Mouse (Mus musculus) MN1 (cell line): ENCODE data around the gene Snx9.
A peak's percentile ranks its signal among the peaks of the same experiment; 100 is the strongest.

Experiments
- DNase-seq: peaks from one replicate; pipeline ENCODE4 v3.0.0-alpha.2; 2016; ENCODE audit warnings: low spot score

Gene Snx9

GRCm38 (mm10) chr17:5843641-5843990 is 2.5 kb downstream of the Snx9 start:
- DNase-seq, result no peak

- DNase-seq, result peak; percentile 34
These were observed 4.2 kb downstream of the Snx9 start for GRCm38 (mm10) chr17:5845376-5845775.

- peak; percentile 14 for DNase-seq
These were observed 5.0 kb downstream of the Snx9 start for GRCm38 (mm10) chr17:5846101-5846500.

- no peak for DNase-seq
These were observed 7.7 kb downstream of the Snx9 start for GRCm38 (mm10) chr17:5848706-5849415.

- peak; percentile 40 for DNase-seq
These were observed 8.3 kb downstream of the Snx9 start for GRCm38 (mm10) chr17:5849421-5849910.

- DNase-seq, result no peak
These were observed 8.9 kb downstream of the Snx9 start for GRCm38 (mm10) chr17:5850031-5850430.

- no peak for DNase-seq
These were observed 9.3 kb downstream of the Snx9 start for GRCm38 (mm10) chr17:5850476-5850875.

GRCm38 (mm10) chr17:5853936-5854335 is 12.8 kb downstream of the Snx9 start:
- DNase-seq, result no peak

GRCm38 (mm10) chr17:5855560-5855959 is 14.4 kb downstream of the Snx9 start:
- no peak for DNase-seq

- no peak for DNase-seq
These were observed 15.3 kb downstream of the Snx9 start for GRCm38 (mm10) chr17:5856426-5856825.

- no peak for DNase-seq
These were observed 16.1 kb downstream of the Snx9 start for GRCm38 (mm10) chr17:5857206-5857605.

GRCm38 (mm10) chr17:5858209-5858608 is 17.1 kb downstream of the Snx9 start:
- no peak for DNase-seq

GRCm38 (mm10) chr17:5862285-5862684 is 21.2 kb downstream of the Snx9 start:
- DNase-seq, result no peak

- DNase-seq, result no peak
These were observed 21.7 kb downstream of the Snx9 start for GRCm38 (mm10) chr17:5862869-5863268.

- DNase-seq, result no peak
These were observed 22.6 kb downstream of the Snx9 start for GRCm38 (mm10) chr17:5863745-5864144.

GRCm38 (mm10) chr17:5867456-5867855 is 26.3 kb downstream of the Snx9 start:
- DNase-seq, result no peak

GRCm38 (mm10) chr17:5868319-5869031 is 27.3 kb downstream of the Snx9 start:
- no peak for DNase-seq

- no peak for DNase-seq
These were observed 28.3 kb downstream of the Snx9 start for GRCm38 (mm10) chr17:5869461-5869860.

GRCm38 (mm10) chr17:5870002-5870401 is 28.9 kb downstream of the Snx9 start:
- DNase-seq, result no peak

GRCm38 (mm10) chr17:5870696-5871095 is 29.6 kb downstream of the Snx9 start:
- no peak for DNase-seq

- DNase-seq, result no peak
These were observed 31.4 kb downstream of the Snx9 start for GRCm38 (mm10) chr17:5872506-5872905.

GRCm38 (mm10) chr17:5874565-5874964 is 33.4 kb downstream of the Snx9 start:
- DNase-seq, result no peak

- no peak for DNase-seq
These were observed 36.6 kb downstream of the Snx9 start for GRCm38 (mm10) chr17:5877611-5878157.
